In genomic region chr16:31662556-31663378, GRCm38 (mm10) we compare ENCODE assay signal across 8 mouse cellular contexts. TPM values are rescaled to one million over a fixed set of nuclear protein-coding genes. Genes with fewer than 3 reads are reported as not detected.
DNase-seq lines count a peak whose midpoint lies in the region; ATAC-seq and TF ChIP-seq lines count a peak whose summit lies in the region.

No protein-coding gene starts in this region.

- peak overlapping the region; percentile 97 for H3K9ac ChIP-seq in heart, embryonic 13.5 days
- H3K9ac ChIP-seq in MEL (ENCODE audit: control insufficient read depth, low read depth, low read length, poor library complexity, severe bottlenecking): peak overlapping the region; percentile 75
- H3K9ac ChIP-seq in hindbrain, embryonic 12.5 days: peak overlapping the region; percentile 89
- peak overlapping the region; percentile 83 for H3K9ac ChIP-seq in midbrain, embryonic 13.5 days (replicated peaks)

- no peak for ATAC-seq in heart, embryonic 13.5 days (ENCODE audit: extremely low read depth, insufficient number of reproducible peaks, low FRiP score, low TSS enrichment)
- ATAC-seq in hindbrain, embryonic 12.5 days (ENCODE audit: low FRiP score): no peak
- ATAC-seq in midbrain, embryonic 13.5 days: no peak; the same call in 1 of the 2 replicates

- no peak for TF ChIP-seq EP300 in MEL (IDR thresholded peaks at IDR 0.05; ENCODE audit: low read depth in 1 of 2, low read length in 2 of 2)

- no peak for TF ChIP-seq POLR2A in MEL (IDR thresholded peaks at IDR 0.05; ENCODE audit: control insufficient read depth in 1 of 2, insufficient read depth in 1 of 2, low read depth in 1 of 2, low read length in 2 of 2, poor library complexity in 1 of 2)

- no peak for TF ChIP-seq CTCF in MEL (IDR thresholded peaks at IDR 0.05 in 2 of 3, conservative IDR thresholded peaks at IDR 0.05 in 1 of 3; ENCODE audit: control insufficient read depth in 1 of 3, insufficient read depth in 1 of 3, low read depth in 2 of 3, low read length in 3 of 3, poor library complexity in 1 of 3, severe bottlenecking in 1 of 3)

- H3K27me3 ChIP-seq in heart, embryonic 13.5 days (replicated peaks): peaks cover 6% of the 10 kb centered on the region; the same call in 1 of the 2 replicates
- peaks cover 12 to 20% of the 10 kb centered on the region in 2 experiments for H3K27me3 ChIP-seq in MEL (ENCODE audit: control insufficient read depth in 1 of 2, insufficient read depth in 2 of 2, low read length in 2 of 2)
- H3K27me3 ChIP-seq in hindbrain, embryonic 12.5 days: peaks cover 11% of the 10 kb centered on the region; the same call in 1 of the 2 replicates
- H3K27me3 ChIP-seq in midbrain, embryonic 13.5 days: peaks cover 25% of the 10 kb centered on the region

- H3K4me1 ChIP-seq in heart, embryonic 13.5 days: peaks cover 31% of the 10 kb centered on the region
- peaks cover 7 to 10% of the 10 kb centered on the region in 2 experiments; a peak in 3 of 4 replicates for H3K4me1 ChIP-seq in MEL (ENCODE audit: control insufficient read depth in 1 of 2, insufficient read depth in 2 of 2, low read length in 2 of 2)
- H3K4me1 ChIP-seq in hindbrain, embryonic 12.5 days: peaks cover 11% of the 10 kb centered on the region
- H3K4me1 ChIP-seq in midbrain, embryonic 13.5 days (replicated peaks): peaks cover 21% of the 10 kb centered on the region

- H3K27ac ChIP-seq in heart, embryonic 13.5 days (replicated peaks): peak overlapping the region; percentile 97; the same call in 1 of the 2 replicates
- peak overlapping the region; percentile 20; the same call in 1 of the 2 replicates for H3K27ac ChIP-seq in MEL (ENCODE audit: control insufficient read depth, low read depth, low read length)
- H3K27ac ChIP-seq in hindbrain, embryonic 12.5 days: peak overlapping the region; percentile 94; the same call in 1 of the 2 replicates
- H3K27ac ChIP-seq in midbrain, embryonic 13.5 days: no peak overlapping the region

- H3K79me2 ChIP-seq in MEL (ENCODE audit: control insufficient read depth, insufficient read depth, low read length, poor library complexity): peaks cover 15% of the 10 kb centered on the region

- H3K4me2 ChIP-seq in heart, embryonic 13.5 days: peak overlapping the region; percentile 82
- peak overlapping the region; percentile 78 for H3K4me2 ChIP-seq in hindbrain, embryonic 12.5 days (replicated peaks)
- H3K4me2 ChIP-seq in midbrain, embryonic 13.5 days (replicated peaks): peak overlapping the region; percentile 82

- H3K9me3 ChIP-seq in heart, embryonic 13.5 days: no peaks in the 10 kb centered on the region
- no peaks in the 10 kb centered on the region for H3K9me3 ChIP-seq in MEL (replicated peaks; ENCODE audit: insufficient read depth, low read length)
- no peaks in the 10 kb centered on the region for H3K9me3 ChIP-seq in hindbrain, embryonic 12.5 days (replicated peaks)
- H3K9me3 ChIP-seq in midbrain, embryonic 13.5 days: no peaks in the 10 kb centered on the region

- no peak for TF ChIP-seq RAD21 in MEL (IDR thresholded peaks at IDR 0.05; ENCODE audit: low read depth, low read length)

- peak overlapping the region; percentile 92 for H3K4me3 ChIP-seq in heart, embryonic 13.5 days
- peak overlapping the region; percentile 73 to 92 for H3K4me3 ChIP-seq in MEL (ENCODE audit: control insufficient read depth in 1 of 2, insufficient read depth in 1 of 2, low read depth in 2 of 2, low read length in 2 of 2)
- peak overlapping the region; percentile 90 for H3K4me3 ChIP-seq in hindbrain, embryonic 12.5 days
- peak overlapping the region; percentile 93 for H3K4me3 ChIP-seq in midbrain, embryonic 13.5 days (replicated peaks)

- 13% methylated on average over 22 of the region's 22 CpGs for WGBS in heart, embryonic 13.5 days
- 14% methylated on average over 22 of the region's 22 CpGs for WGBS in hindbrain, embryonic 12.5 days
- WGBS in midbrain, embryonic 13.5 days: 13% methylated on average over 22 of the region's 22 CpGs

- no peak for DNase-seq in heart, adult 18-20 months
- no peak for DNase-seq in MEL (ENCODE audit: low read depth, low spot score)
- no peak for DNase-seq in T-cell, adult 2 months (ENCODE audit: low spot score)
- no peak for DNase-seq in right cerebral cortex, postnatal 14 days
- no peak for DNase-seq in left cerebral cortex, adult 8-10 months (ENCODE audit: low spot score in 2 of 2)

- peaks cover 22% of the 10 kb centered on the region for H3K36me3 ChIP-seq in heart, embryonic 13.5 days
- H3K36me3 ChIP-seq in MEL (ENCODE audit: control insufficient read depth in 1 of 2, insufficient read depth in 2 of 2, low read length in 2 of 2): peaks cover 8 to 18% of the 10 kb centered on the region in 2 experiments; a peak in 3 of 4 replicates
- H3K36me3 ChIP-seq in hindbrain, embryonic 12.5 days: peaks cover 10% of the 10 kb centered on the region; the same call in 1 of the 2 replicates
- H3K36me3 ChIP-seq in midbrain, embryonic 13.5 days: no peaks in the 10 kb centered on the region

TF ChIP-seq in MEL, 35 proteins besides CTCF, POLR2A, EP300 and RAD21:
- TF ChIP-seq ELF1 (IDR thresholded peaks at IDR 0.05; ENCODE audit: low read depth, low read length): no peak
- no peak for TF ChIP-seq CHD1 (IDR thresholded peaks at IDR 0.05; ENCODE audit: low read depth, low read length)
- TF ChIP-seq USF1 (IDR thresholded peaks at IDR 0.05; ENCODE audit: low read depth, low read length): 0 out of 2 replicates have a peak, but pooled peaks have one; percentile 6
- no peak for TF ChIP-seq ZKSCAN1 (IDR thresholded peaks at IDR 0.05; ENCODE audit: low read depth, low read length)
- no peak for TF ChIP-seq ZC3H11A (IDR thresholded peaks at IDR 0.05; ENCODE audit: low read depth, low read length)
- no peak for TF ChIP-seq E2F4 (IDR thresholded peaks at IDR 0.05; ENCODE audit: borderline replicate concordance, low read depth, low read length)
- no peak for TF ChIP-seq POLR2AphosphoS2 (IDR thresholded peaks at IDR 0.05; ENCODE audit: low read length)
- no peak for TF ChIP-seq MYC (IDR thresholded peaks at IDR 0.05; ENCODE audit: low read depth, low read length)
- no peak for TF ChIP-seq NELFE (IDR thresholded peaks at IDR 0.05; ENCODE audit: low read depth, low read length)
- peak; percentile 71 for TF ChIP-seq ZNF384 (IDR thresholded peaks at IDR 0.05; ENCODE audit: low read depth, low read length)
- TF ChIP-seq MAZ (IDR thresholded peaks at IDR 0.05; ENCODE audit: low read depth, low read length): no peak
- TF ChIP-seq RCOR1 (IDR thresholded peaks at IDR 0.05; ENCODE audit: low read depth, low read length): no peak
- no peak for TF ChIP-seq BHLHE40 (IDR thresholded peaks at IDR 0.05; ENCODE audit: borderline replicate concordance, low read depth, low read length)
- TF ChIP-seq MYB (IDR thresholded peaks at IDR 0.05; ENCODE audit: low read depth, low read length): no peak
- TF ChIP-seq NRF1 (IDR thresholded peaks at IDR 0.05; ENCODE audit: insufficient read depth, low read depth, low read length, poor library complexity, severe bottlenecking): peak; percentile 36; the same call in 1 of the 2 replicates
- no peak for TF ChIP-seq MXI1 (IDR thresholded peaks at IDR 0.05; ENCODE audit: low read depth, low read length)
- no peak for TF ChIP-seq MAX (IDR thresholded peaks at IDR 0.05; ENCODE audit: low read length)
- no peak for TF ChIP-seq MAFK (IDR thresholded peaks at IDR 0.05; ENCODE audit: borderline replicate concordance, low read depth, low read length)
- TF ChIP-seq POLR2AphosphoS5 (IDR thresholded peaks at IDR 0.05; ENCODE audit: borderline replicate concordance, low read depth, low read length): no peak
- no peak for TF ChIP-seq HCFC1 (IDR thresholded peaks at IDR 0.05; ENCODE audit: low read depth, low read length)
- no peak for TF ChIP-seq UBTF (IDR thresholded peaks at IDR 0.05; ENCODE audit: borderline replicate concordance, insufficient read depth, low read depth, low read length)
- no peak for TF ChIP-seq JUND (IDR thresholded peaks at IDR 0.05; ENCODE audit: low read depth, low read length)

RNA-seq across cellular contexts. Expression of gene Dlg1, which starts 0.5 kb away (rescaled TPM):
- 12.4 and 13.2 TPM in 2 replicates for polyA plus RNA-seq in heart, embryonic 13.5 days (2015; fragmentation: Nextera tagmentation; extraction: Ambion mirVana)
- total RNA-seq in heart, adult 18-20 months (2021): 10 to 100 TPM; 52.6 to 59.2 TPM
- total RNA-seq in MEL (2012; rRNA removed): 24.9 and 25.7 TPM in 2 replicates
- 10 to 100 TPM; 33.9 to 74.6 TPM for polyA plus RNA-seq in MEL (2012; ENCODE audit: insufficient read depth in 1 of 2, insufficient read length in 2 of 2, low read depth in 1 of 2, low replicate concordance in 2 of 2, missing spikeins in 1 of 2)
- polyA plus RNA-seq in hindbrain, embryonic 12.5 days (2016; fragmentation: Nextera tagmentation; extraction: Ambion mirVana): 26.9 and 27.9 TPM in 2 replicates
- 10.6 and 13.9 TPM in 2 replicates for polyA plus RNA-seq in midbrain, embryonic 13.5 days (2015; fragmentation: Nextera tagmentation; extraction: Ambion mirVana)
- 100 to 1,000 TPM; 171 to 183 (median 176) TPM for total RNA-seq in left cerebral cortex, adult 8-10 months (2022)
